Mouse (Mus musculus): ENCODE measurements around the gene Dapk2. TPM values are rescaled to one million over a fixed set of nuclear protein-coding genes. Genes with fewer than 3 reads are reported as not detected.

Gene Dapk2
- polyA plus RNA-seq, 1 experiment from 2014 or later: 20.5 TPM

DNA sequence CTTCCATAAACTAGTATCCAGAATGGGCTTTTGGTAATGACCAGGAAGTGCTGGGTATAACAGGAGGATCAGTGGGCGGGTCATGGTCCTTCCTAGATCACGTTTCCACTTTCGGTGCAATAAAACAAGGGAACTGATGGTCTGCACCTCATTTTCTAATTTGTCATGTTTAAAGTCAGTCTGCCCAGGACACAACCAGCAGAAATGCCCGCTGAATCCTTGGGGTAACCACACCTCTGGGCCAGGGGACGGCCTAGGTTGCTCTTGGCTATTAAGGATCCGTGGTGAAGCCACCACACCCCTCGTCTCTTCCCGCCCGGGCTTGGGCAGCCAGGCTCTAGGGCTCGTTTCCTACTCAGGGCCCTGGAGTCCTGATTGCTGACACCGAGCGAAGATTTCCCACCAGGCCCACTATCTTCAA is 33.9 kb upstream of the Dapk2 start:
- Histone ChIP-seq H3K4me2 (peak overlapping the region; percentile 83), H3K27me3 (no peaks in the 10 kb centered on the region), H3K9me3 (replicated peaks) (no peaks in the 10 kb centered on the region), H3K4me1 (replicated peaks) (peaks cover 78% of the 10 kb centered on the region), H3K4me3 (replicated peaks) (peak overlapping the region; percentile 91), H3K27ac (peak overlapping the region; percentile 93), H3K9ac (peak overlapping the region; percentile 93), H3K36me3 (peaks cover 3% of the 10 kb centered on the region; the same call in 1 of the 2 replicates)
- under 1% methylated on average over 12 of the region's 12 CpGs for WGBS (ENCODE audit: insufficient replicate concordance)
- DNase-seq: peak; percentile 45
- ATAC-seq (ENCODE audit: low read depth): peak; percentile 53

DNA sequence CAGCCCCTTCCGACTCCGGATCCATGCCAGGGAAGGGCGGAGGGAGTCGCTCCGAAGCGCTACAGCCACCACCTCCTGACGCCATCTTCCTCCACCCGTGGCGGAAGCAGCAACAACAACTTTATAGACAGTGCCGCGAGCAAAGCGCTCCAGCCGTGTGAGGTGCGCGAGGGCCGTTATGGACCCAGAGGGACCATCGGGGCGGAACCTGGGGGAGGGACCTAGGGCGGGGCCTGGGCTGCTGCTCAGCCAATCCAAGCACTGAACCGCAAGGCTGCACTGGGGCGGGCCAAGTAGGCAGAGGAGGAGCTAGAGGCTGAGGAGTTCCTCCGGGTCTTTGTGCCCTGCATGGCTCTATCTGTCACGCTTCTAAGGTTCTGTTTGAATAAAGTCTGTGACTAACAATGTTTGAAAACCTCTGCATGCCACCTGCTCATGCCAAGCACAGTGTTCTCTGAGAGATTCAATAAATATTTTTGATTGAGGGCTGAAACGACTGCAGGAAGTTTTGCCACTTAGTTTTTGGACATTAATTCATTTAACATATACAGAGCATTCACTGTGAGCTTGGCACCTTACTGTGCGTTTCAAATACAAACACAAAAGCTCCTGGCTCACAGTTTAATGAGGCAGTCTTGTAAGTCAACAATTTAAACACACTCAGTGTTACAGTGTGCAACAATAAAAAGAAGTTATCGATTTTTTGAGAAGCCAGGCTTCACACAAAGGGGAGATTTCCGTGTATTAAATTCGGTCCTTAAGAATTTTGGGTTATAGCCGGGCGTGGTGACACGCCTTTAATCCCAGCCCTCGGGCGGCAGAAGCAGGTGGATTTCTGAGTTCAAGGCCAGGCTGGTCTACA is 33.1 kb upstream of the Dapk2 start:
- Histone ChIP-seq H3K9ac (peak overlapping the region; percentile 93), H3K4me1 (replicated peaks) (peaks cover 80% of the 10 kb centered on the region), H3K36me3 (peaks cover 9% of the 10 kb centered on the region), H3K27me3 (no peaks in the 10 kb centered on the region), H3K4me2 (peak overlapping the region; percentile 83), H3K4me3 (replicated peaks) (peak overlapping the region; percentile 91), H3K9me3 (replicated peaks) (no peaks in the 10 kb centered on the region), H3K27ac (peak overlapping the region; percentile 93)
- 9% methylated on average over 33 of the region's 33 CpGs for WGBS (ENCODE audit: insufficient replicate concordance)
- ATAC-seq (ENCODE audit: low read depth) (peak; percentile 93), DNase-seq (peak; percentile 99)

DNA sequence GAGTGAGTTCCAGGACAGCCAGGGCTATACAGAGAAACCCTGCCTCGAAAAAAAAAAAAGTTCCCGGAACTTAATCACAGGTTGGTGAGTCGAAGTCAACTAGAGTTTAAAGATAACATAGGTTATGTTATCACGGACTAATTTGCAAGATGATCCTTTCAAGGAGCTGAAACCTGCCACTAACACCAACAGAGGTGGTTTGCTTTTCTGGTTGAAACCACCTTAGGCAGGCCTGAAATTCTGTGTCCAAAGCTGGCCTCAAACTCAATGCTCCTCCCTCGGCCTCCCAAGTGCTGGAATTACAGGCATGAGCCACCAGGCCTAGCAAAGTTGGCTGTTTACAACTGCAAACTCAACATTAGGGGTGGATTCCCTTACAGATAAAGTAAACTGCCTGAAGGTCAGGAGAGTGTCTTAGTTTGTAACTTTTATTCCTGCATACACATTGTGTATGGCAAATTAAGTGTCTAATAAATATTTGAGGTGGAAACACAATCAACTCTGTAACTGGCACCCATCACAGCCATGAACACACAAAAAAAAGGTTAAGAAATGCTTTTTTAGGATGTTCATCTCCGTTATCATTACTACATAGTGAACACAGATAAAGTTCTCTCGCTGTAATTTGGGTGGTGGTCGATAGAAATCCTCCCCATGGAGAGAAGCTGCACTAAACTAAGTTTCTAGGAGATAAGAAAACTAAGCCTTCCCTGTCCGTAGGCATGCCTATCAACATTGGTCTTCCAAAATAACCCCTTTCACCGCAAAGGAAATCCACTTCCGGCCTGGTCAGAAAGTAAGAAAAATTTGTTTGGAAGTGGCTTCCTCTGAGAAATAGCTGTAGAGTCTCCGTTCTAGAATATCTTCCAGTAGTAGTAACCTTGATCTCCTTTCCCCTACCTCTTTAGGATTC is 32.2 kb upstream of the Dapk2 start:
- ATAC-seq (ENCODE audit: low read depth): no peak
- Histone ChIP-seq H3K4me3 (replicated peaks) (peak overlapping the region; percentile 91), H3K4me2 (peak overlapping the region; percentile 83), H3K9ac (peak overlapping the region; percentile 64), H3K36me3 (peaks cover 18% of the 10 kb centered on the region), H3K9me3 (replicated peaks) (no peaks in the 10 kb centered on the region), H3K4me1 (replicated peaks) (peaks cover 76% of the 10 kb centered on the region), H3K27ac (peak overlapping the region; percentile 93), H3K27me3 (no peaks in the 10 kb centered on the region)
- peak; percentile 39 for DNase-seq
- WGBS (ENCODE audit: insufficient replicate concordance): 8% methylated on average over 12 of the region's 12 CpGs

DNA sequence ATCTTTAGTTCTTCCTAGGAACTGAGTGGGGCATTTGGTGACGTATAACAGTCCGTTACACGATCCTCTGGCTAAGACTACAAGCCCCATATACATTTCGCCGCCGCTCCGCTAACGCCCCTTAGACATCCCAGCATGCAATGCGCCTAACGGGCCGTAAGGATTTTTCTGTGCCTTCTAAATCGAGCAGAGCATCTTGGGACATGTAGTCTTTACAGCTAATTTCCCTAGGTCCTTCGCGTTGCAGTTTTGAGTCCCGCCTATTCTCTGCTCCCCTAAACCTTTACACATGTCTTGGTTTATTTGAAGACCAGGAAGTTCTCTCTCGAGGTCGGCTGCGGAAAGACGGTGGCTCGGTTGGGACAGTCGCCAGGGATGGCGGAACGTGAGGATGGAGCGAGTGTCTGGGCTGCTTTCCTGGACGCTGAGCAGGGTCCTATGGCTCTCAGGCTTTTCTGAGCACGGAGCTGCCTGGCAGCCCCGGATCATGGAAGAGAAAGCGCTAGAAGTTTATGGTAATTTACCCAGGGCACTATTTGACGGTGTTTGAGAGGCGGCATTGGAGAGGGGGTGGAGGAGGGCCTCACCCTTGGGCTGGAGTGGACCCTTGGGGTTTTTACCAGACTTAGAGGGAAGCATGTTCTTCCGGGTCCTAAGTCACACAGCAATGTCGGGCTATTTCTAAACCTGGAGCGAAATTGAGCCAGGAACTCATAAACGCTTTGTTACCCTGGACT is 31.4 kb upstream of the Dapk2 start, which contains the start of the genes Snx1 and Ciao2a:
Snx1 (minus strand) TSS at position 132 of the 737 bp plus-strand sequence.
Ciao2a (plus strand) TSS at position 156 of the 737 bp plus-strand sequence.
- Histone ChIP-seq H3K4me2 (peak within 1 kb of the TSS; percentile 83), H3K36me3 (peaks cover 22% of the 10 kb centered on the region), H3K4me1 (replicated peaks) (peaks cover 69% of the 10 kb centered on the region), H3K4me3 (replicated peaks) (peak within 1 kb of the TSS; percentile 91), H3K9ac (peak within 1 kb of the TSS; percentile 85), H3K9me3 (replicated peaks) (no peaks in the 10 kb centered on the region), H3K27me3 (no peaks in the 10 kb centered on the region), H3K27ac (peak within 1 kb of the TSS; percentile 93)
- WGBS (ENCODE audit: insufficient replicate concordance): under 1% methylated on average over 34 of the region's 34 CpGs
- ATAC-seq (ENCODE audit: low read depth) (peak; percentile 70), DNase-seq (peak; percentile 95)

DNA sequence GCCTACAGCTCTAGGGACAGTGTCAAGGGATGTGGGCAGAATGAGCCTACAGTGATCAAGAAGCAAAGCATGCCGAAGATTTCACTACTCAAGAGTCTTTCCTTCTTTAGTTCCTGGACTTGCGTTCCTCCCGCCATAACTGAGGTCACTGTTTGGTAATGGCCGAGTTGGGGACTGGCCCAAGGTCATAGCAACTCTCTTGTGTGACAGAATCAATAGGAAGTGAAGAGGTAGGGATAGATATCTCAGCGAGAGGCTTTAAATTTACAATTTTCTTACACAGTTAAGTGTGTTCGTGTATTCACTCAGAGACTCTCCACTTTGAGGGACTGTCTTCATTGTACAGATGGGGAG is 30.9 kb upstream of the Dapk2 start:
- 11% methylated on average over 6 of the region's 6 CpGs for WGBS (ENCODE audit: insufficient replicate concordance)
- DNase-seq (peak; percentile 15), ATAC-seq (ENCODE audit: low read depth) (no peak)

DNA sequence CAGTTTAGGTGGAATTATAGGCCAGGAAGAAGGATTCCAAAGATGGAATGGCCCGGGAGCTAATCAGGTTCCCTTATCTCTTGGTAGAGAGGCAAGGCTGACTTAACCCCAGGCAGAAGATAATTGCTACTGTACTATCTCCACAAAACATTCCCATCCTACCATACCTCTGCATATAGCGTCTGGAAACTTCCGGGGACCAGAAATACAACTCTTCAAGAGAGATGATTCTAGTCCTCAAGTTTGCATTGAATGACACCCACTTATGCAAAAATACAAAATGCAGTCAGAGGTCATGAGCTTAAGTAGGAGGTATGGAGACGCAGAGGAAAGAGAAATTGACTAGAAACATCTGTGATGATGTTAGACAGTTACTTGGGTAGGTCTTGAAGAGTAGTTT is 30.1 kb upstream of the Dapk2 start:
- peak; percentile 24 for DNase-seq
- no peaks in the 10 kb centered on the region for H3K9me3 ChIP-seq (replicated peaks)
- ATAC-seq (ENCODE audit: low read depth): no peak
- peak overlapping the region; percentile 91 for H3K4me3 ChIP-seq (replicated peaks)
- 32% methylated on average over 4 of the region's 4 CpGs for WGBS (ENCODE audit: insufficient replicate concordance)
- H3K9ac ChIP-seq: peak overlapping the region; percentile 85
- H3K4me1 ChIP-seq (replicated peaks): peaks cover 56% of the 10 kb centered on the region
- no peaks in the 10 kb centered on the region for H3K27me3 ChIP-seq
- H3K36me3 ChIP-seq: peaks cover 30% of the 10 kb centered on the region
- H3K27ac ChIP-seq: peak overlapping the region; percentile 93
- peak overlapping the region; percentile 83 for H3K4me2 ChIP-seq

More for the DNA sequence above, 30.9 kb upstream of the Dapk2 start:
- no peaks in the 10 kb centered on the region for H3K27me3 ChIP-seq
- peak overlapping the region; percentile 91 for H3K4me3 ChIP-seq (replicated peaks)
- peak overlapping the region; percentile 85 for H3K9ac ChIP-seq
- peak overlapping the region; percentile 93 for H3K27ac ChIP-seq
- no peaks in the 10 kb centered on the region for H3K9me3 ChIP-seq (replicated peaks)
- peak overlapping the region; percentile 83 for H3K4me2 ChIP-seq
- peaks cover 64% of the 10 kb centered on the region for H3K4me1 ChIP-seq (replicated peaks)
- peaks cover 26% of the 10 kb centered on the region for H3K36me3 ChIP-seq

DNA sequence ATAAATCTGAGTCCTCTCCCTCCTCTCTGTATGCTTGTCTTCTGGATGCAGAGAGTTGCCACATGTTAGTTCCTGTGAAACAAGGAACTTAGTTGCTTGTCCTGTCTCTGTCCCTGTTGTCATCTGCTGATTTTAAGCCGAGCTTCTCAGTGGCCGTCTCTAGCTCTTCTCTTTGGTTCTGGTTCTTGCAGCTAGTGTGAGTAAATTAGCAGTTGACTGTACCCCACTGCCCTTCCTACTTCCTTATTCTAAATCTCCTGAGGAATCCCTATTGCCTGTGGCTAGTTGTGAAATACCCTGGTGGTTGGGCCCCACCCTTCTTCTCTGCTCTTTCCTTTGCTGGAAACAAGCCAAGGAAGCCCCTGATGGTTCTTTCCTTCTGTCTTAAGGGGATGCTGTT is 26.6 kb upstream of the Dapk2 start:
- peaks cover 64% of the 10 kb centered on the region for H3K36me3 ChIP-seq
- peaks cover 35% of the 10 kb centered on the region for H3K4me1 ChIP-seq (replicated peaks)
- H3K4me2 ChIP-seq: no peak overlapping the region
- no peaks in the 10 kb centered on the region for H3K9me3 ChIP-seq (replicated peaks)
- no peaks in the 10 kb centered on the region for H3K27me3 ChIP-seq
- WGBS (ENCODE audit: insufficient replicate concordance): 65% methylated on average over 2 of the region's 2 CpGs
- H3K27ac ChIP-seq: no peak overlapping the region
- DNase-seq (no peak), ATAC-seq (ENCODE audit: low read depth) (no peak)
- no peak overlapping the region for H3K9ac ChIP-seq
- H3K4me3 ChIP-seq (replicated peaks): no peak overlapping the region

DNA sequence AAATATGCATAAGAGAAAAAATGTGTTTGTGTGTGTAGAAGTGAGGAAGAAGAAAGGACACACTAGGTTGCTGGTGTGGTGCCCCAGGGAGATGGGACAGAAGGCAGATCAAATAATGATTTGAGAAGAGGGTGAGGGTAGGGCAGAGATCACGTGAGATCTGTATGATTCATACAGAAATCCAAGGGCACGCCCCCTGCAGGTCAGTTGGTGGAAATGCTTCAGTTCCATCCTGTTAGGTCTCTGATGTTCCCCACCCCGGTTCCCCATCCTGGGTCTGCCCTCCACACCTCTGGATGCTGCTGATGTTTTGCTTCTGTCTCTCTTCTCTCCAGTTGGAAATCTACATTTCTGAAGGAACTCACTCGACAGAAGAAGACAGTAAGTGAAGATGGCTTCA is 22.1 kb upstream of the Dapk2 start:
- Histone ChIP-seq H3K9me3 (replicated peaks) (no peaks in the 10 kb centered on the region), H3K27me3 (no peaks in the 10 kb centered on the region), H3K9ac (no peak overlapping the region), H3K4me2 (no peak overlapping the region), H3K4me1 (replicated peaks) (no peaks in the 10 kb centered on the region), H3K4me3 (replicated peaks) (no peak overlapping the region), H3K36me3 (peaks cover 91% of the 10 kb centered on the region), H3K27ac (no peak overlapping the region)
- WGBS (ENCODE audit: insufficient replicate concordance): 41% methylated on average over 4 of the region's 4 CpGs
- ATAC-seq (ENCODE audit: low read depth): no peak
- no peak for DNase-seq

DNA sequence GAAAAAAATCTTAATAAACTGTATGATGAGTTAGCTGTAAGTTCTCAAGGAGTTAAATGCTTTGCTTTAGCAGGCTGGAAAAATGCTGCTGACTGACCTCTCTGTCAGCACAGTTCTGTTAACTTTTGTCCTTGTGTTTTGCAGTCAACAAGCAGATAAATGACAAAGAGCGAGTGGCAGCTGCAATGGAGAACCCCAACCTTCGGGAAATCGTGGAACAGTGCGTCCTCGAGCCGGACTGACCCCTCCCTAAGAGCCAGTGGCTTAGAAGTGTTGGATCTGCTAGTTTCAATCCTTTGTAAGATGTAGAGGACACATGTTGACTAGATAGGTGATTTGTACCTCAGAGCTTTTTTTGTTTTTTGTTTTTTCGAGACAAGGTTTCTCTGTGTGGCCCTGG is 19.8 kb upstream of the Dapk2 start:
- Histone ChIP-seq H3K4me3 (replicated peaks) (no peak overlapping the region), H3K9ac (no peak overlapping the region), H3K4me2 (no peak overlapping the region), H3K27me3 (no peaks in the 10 kb centered on the region), H3K9me3 (replicated peaks) (no peaks in the 10 kb centered on the region), H3K4me1 (replicated peaks) (no peaks in the 10 kb centered on the region), H3K27ac (no peak overlapping the region), H3K36me3 (peaks cover 74% of the 10 kb centered on the region)
- ATAC-seq (ENCODE audit: low read depth) (no peak), DNase-seq (no peak)
- 88% methylated on average over 7 of the region's 7 CpGs for WGBS (ENCODE audit: insufficient replicate concordance)

DNA sequence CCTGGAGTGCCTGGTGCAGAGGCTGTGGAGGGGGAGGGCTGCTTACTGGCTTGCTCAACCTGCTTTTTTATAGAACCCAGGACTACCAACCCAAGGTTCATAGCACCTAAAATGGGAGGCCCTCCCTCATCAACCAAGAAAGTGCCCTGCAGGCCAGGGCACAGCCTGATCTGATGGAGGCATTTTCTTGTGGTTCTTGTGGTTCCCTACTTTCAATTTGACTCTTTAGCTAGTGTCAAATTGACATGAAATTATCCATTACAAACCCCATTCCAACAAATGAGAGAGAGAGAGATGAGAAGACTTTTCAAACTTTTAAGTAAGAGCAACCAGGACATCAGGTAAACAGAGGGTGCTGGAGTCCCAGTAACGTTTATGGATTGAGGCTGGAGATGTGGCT is 15.8 kb upstream of the Dapk2 start:
- Histone ChIP-seq H3K4me1 (replicated peaks) (no peaks in the 10 kb centered on the region), H3K9me3 (replicated peaks) (no peaks in the 10 kb centered on the region), H3K4me2 (no peak overlapping the region), H3K27me3 (no peaks in the 10 kb centered on the region), H3K4me3 (replicated peaks) (no peak overlapping the region), H3K27ac (no peak overlapping the region), H3K9ac (no peak overlapping the region), H3K36me3 (peaks cover 35% of the 10 kb centered on the region)
- DNase-seq (no peak), ATAC-seq (ENCODE audit: low read depth) (no peak)
- WGBS (ENCODE audit: insufficient replicate concordance): 66% methylated on average over 1 of the region's 1 CpGs
